Mouse (Mus musculus): Measurements from ENCODE around the gene 4933411K16Rik.

- TF ChIP-seq POLR2A (IDR thresholded peaks at IDR 0.05; ENCODE audit: control insufficient read depth, extremely low read depth, insufficient read depth, low read length, poor library complexity) (no peak), CTCF (IDR thresholded peaks at IDR 0.05; ENCODE audit: borderline replicate concordance, control insufficient read depth, extremely low read depth, insufficient read depth, low read length, poor library complexity) (no peak)
Measured at GRCm38 (mm10) chr19:42017399-42018247, 34.4 kb upstream of the 4933411K16Rik start.

All from thymus, adult 2 months (tissue).